Mouse (Mus musculus) T-helper 2 cell (primary cell): ENCODE results near the gene Notch2.

Source experiments
- in situ Hi-C: fragments of 300-600 bp; cut with MboI, MseI; formaldehyde crosslinking; loops from one replicate; pipeline ENCODE4 v1.15.1; 2025; ENCODE audit warnings: high pct_unique_total_duplicates

Notch2 gene

GRCm38 (mm10) chr3:98069161-98069560 is 55.8 kb downstream of the Notch2 start:
- in situ Hi-C loops: no loop called here

- in situ Hi-C loops: no loop called here
Measured at GRCm38 (mm10) chr3:98069856-98070255, 56.5 kb downstream of the Notch2 start.

GRCm38 (mm10) chr3:98072570-98072969 is 59.2 kb downstream of the Notch2 start:
- in situ Hi-C loops: no loop called here

DNA sequence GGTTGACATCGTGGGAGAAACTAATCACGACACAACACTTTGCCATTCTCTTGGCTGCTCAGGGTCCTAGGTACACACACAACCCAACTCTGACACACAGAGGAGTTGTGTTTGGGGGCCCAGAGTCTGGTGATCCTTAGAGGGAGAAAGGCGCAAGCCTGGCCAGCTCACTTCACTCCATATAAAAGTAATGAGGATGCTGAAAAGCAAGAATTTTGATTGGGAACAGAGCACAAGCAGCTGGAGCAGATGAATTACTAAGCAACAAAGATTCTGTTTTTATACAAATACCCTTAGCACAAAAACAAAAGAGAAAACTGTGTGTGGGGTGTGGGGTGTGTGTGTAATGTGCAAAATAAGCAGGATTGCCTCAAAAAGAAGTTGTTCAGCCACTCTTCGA is 60.2 kb downstream of the Notch2 start:
- in situ Hi-C loops: no loop called here

- in situ Hi-C loops: no loop called here
Measured at GRCm38 (mm10) chr3:98074622-98075231, 61.4 kb downstream of the Notch2 start.

GRCm38 (mm10) chr3:98077866-98078265 is 64.5 kb downstream of the Notch2 start:
- in situ Hi-C loops: no loop called here

GRCm38 (mm10) chr3:98078816-98079215 is 65.5 kb downstream of the Notch2 start:
- in situ Hi-C loops: no loop called here

- in situ Hi-C loops: no loop called here
Measured at GRCm38 (mm10) chr3:98079601-98080215, 66.4 kb downstream of the Notch2 start.

DNA sequence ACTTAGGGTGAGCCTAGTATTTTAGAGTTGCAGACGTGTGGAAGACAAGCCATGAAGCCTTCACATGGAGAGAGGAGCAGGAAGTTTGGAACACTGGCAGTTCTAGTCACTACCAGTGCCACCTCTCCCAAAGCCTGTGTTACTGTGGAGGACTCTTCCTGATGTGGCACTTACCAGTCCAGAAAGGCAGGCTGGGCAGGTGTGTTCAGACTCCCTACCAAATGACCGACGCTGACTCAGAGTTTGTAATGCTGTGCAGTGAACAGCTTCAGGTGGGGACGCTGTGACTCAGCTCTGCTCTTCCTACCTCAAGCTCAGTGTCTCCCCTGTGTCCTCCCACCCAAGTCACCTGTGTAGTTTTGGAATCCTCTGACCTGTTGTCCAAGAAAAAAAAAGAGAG is 67.3 kb downstream of the Notch2 start:
- in situ Hi-C loops: no loop called here

DNA sequence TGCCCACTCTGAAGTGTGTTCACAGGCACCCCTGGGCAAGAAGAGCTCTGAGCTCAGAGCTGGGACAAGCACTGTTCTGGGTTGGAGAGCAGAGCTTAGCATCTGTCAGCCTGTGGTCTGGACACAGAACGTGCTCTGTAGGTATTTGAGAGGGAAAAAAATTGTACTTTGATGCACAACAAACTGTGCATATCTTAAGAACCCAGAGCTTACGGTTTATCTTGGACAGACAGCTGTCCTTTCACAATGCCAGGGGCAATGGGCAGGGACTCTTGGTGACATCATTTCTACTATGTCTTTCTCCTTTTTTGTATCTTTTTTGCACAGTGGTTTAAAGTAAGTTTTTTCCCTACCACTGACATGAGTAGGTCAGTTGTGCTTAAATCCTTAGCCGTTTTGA is 68.9 kb downstream of the Notch2 start:
- in situ Hi-C loops: no loop called here

DNA sequence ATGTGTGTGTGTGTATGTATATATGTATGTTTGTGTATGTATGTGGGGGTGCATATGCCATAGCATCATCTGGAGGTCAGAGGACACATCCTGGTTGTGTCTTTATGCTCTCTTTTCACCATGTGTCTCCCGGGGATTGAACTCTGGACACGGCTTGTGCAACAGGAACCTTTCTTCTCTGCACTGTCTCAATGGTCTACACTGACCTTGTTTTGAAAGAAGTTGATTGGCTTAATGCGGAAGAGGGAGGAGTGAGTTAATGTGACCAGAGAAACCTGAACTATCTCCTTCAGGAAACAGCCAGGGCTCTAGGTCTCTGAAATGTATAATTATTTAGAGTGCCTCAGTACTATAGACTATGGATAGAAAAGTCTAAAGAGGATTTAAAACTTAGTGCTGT is 69.6 kb downstream of the Notch2 start:
- in situ Hi-C loops: no loop called here

GRCm38 (mm10) chr3:98084061-98084655 is 70.8 kb downstream of the Notch2 start:
- in situ Hi-C loops: no loop called here

DNA sequence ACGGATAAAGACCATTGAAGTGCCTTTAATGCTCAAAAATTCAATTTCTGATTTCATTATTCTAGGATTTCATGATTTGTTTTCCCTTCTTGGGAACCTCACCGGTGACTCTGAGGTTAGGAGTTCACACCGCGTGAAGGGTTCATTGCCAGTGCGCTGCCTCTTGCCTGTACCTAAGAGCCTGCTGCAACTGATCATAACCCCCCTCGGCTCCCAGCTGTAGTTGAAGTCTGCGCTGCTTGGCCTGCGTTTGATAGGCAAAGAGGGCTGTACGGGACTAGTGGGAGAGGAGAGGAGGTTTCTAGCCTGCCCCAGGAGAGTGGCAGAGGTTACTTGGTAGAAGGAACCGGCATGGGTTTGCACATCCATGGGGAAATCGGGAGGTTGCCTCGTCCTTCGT is 71.5 kb downstream of the Notch2 start:
- in situ Hi-C loops: no loop called here

DNA sequence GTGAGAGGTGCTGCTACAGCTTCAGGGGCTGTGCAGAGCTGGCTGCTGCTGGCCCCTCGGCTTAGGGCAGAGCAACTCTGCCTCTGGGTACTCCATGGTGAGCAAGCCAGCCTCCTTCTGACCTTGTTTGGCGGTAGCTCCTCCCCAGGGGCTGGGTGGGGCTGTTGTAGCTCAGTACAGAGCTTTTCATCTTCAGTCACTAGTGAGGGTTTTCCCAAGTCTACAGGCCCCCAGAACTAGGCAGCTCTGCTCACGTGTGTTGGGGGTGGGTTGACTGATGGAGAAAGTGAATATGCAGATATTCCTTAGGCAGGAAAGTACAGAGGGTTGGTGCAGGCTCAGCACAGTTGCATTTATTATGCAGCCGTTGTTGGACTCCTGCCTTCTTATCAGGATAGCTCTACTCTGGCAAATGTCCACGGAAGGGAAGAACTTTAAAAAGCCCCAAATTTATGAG is 72.5 kb downstream of the Notch2 start:
- in situ Hi-C loops: no loop called here

DNA sequence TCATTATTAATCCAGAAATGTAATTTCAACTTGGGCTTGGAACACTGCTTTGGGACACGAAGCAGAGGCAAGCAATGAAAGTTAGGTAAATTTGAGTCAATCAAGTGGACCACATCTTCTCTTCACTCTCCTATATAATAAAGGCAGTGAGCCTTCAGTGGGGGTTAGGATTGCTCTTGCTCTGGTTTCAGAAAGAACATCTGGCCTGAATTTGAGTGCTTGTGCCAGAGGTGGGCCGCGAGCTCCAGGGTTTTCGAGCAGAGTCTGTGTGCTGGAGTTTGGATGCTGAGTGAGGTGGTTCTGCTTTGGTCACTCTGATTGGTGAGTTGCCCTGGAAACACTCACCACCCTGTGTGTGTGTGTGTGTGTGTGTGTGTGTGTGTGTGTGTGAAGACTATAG is 73.1 kb downstream of the Notch2 start:
- in situ Hi-C loops: no loop called here

GRCm38 (mm10) chr3:98086860-98087259 is 73.5 kb downstream of the Notch2 start:
- in situ Hi-C loops: no loop called here

DNA sequence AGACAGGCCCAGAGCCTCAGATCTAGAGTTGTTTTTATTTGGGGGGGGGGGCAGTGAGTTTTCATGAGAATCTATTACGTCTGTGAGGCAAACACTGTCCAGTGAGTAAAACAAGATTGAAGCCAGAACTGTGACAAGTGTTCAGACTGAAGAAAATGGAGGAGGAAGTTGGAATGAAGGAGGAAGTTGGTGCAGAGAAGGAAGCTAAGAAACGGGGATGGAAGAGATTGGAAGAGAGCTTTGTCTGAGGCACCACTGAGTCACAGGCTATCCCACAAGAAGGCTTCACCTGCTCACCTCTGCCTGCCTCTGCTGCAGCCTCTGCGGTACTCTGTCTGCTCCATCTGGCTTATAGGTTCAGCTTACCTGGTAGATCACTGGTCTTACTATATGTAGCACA is 74.2 kb downstream of the Notch2 start:
- in situ Hi-C loops: no loop called here

DNA sequence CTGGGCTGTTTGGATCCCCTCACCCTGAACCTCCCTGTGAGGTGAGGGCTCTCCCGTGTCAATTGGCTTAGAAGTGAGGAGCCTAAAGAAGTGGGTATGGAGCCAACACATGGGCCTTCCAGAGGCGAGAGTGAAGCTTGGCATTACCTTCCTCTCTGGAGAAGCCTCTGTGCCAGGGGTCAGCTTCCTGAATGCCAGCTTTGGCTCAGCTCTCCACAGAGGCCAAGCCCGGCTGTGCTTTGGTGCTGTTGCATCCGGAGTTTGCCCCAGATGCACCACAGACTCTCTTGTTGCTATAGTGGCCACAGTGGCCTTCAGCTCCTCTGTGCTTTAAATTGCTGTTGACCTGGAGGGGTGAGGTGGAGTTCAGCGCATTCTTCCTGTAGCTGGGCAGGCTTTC is 76.4 kb downstream of the Notch2 start:
- in situ Hi-C loops: no loop called here

DNA sequence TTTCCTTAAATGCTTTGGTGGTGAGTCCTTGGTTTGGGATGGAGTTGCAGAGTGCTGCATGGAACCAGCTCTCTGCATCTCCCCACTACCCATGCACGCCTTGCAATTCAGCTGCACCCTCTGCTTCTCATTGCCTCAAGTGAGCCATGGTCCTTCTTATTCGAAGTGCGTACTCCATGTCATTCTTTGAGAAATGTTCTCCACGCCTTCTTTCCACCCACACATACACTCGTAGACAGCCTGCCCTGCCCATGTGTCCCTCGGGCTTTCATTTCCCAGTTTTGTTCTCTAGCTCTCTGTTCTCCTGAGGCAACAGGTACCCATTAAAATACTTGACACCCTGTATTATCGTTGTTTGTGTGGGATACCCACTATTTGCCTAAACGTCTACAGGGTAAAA is 76.8 kb downstream of the Notch2 start:
- in situ Hi-C loops: no loop called here

DNA sequence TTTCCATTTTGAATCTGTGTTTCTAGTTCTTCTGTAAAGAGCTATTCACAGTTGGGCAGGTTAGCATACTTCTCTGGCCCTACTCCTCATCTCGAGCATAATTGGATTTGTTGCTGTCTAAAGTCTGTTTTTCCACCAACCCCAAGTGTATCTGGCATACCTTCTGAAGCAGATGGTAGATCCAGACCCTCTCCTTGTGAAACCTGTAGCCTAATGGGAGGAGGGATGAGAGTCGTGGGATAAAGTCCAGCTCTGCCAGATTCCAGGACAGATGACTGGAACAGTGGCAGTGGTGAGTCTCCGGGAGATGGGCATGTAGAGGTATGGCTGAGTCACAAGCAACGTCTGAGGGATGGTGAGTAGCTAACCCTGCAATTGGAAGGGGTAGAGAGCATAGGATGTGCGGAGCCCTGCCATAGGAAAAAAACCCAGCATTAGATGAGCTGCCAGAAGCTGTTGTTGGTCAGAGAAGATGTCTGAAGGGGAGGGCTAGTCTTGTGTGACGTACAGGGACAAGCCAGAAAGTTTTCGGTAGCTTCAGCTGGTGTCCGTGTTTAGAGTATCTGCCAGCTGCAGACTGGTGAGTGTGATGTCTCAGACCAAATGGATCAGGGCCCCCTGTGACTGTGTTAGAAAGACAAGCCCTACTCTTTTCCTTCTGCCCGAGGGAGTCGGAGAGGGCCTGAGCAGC is 79.5 kb downstream of the Notch2 start:
- in situ Hi-C loops: no loop called here

DNA sequence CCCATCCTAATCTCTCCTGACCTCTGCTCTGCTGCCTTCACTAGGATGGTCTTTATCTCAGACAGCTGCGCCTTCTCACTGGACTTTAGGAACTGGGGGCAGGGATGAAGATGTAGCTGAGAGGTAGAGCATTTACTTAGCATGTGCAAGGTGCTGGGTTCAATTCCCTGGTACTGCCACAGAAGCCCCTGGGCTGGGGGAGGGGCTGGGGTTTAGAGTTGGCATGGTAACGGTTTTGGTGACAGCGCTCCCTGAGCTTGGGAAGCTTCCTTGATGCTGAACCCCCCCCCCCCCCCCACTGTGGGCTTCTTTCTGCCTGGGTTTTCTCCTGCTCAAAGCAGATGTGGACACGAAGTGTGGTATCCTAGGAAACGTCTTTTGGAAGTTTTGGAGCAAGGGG is 80.6 kb downstream of the Notch2 start:
- in situ Hi-C loops: no loop called here

- in situ Hi-C loops: no loop called here
Measured at GRCm38 (mm10) chr3:98094629-98095583, 81.6 kb downstream of the Notch2 start.
